Comparison of ENCODE assay signal across 9 mouse cellular contexts in genomic region chr7:25424429-25424828, GRCm38 (mm10). TPM values are rescaled to one million over a fixed set of nuclear protein-coding genes. Genes with fewer than 3 reads are reported as not detected.
A peak's percentile ranks its signal among the peaks of the same experiment; 100 is the strongest.
DNase-seq lines count a peak whose midpoint lies in the region; TF ChIP-seq lines count a peak whose summit lies in the region.
"Had no signal": no experiment of that assay in that cellular context is flagged by ENCODE, and none has a peak within 500 bp of the region (broad histone marks: within the 10 kb centered on the region; RNA-seq: fewer than 3 reads in every experiment).

No protein-coding gene starts in this region.

- TF ChIP-seq CTCF in lung, adult 2 months (IDR thresholded peaks at IDR 0.05; ENCODE audit: insufficient read depth, low read length): peak; percentile 64

- no peaks in the 10 kb centered on the region for H3K36me3 ChIP-seq in embryonic facial prominence, embryonic 10.5 days (replicated peaks)
- H3K36me3 ChIP-seq: heart, embryonic 15.5 days had no signal

- intact Hi-C loops in heart, postnatal 10 days (cut with DNase I): loop anchor here (1.0 to 2.0 kb wide), 2 partner anchors 55 to 116 kb away; no protein-coding TSS in a partner anchor

- TF ChIP-seq POLR2A in lung, adult 2 months (IDR thresholded peaks at IDR 0.05; ENCODE audit: borderline replicate concordance, extremely low read depth, low read depth, low read length): no peak

- H3K4me3 ChIP-seq in embryonic facial prominence, embryonic 10.5 days: no peak overlapping the region
- H3K4me3 ChIP-seq in lung, adult 2 months (replicated peaks; ENCODE audit: extremely low read depth, low read depth, low read length): no peak overlapping the region
- H3K4me3 ChIP-seq: heart, embryonic 15.5 days had no signal

- H3K9me3 ChIP-seq in embryonic facial prominence, embryonic 10.5 days: no peaks in the 10 kb centered on the region
- H3K9me3 ChIP-seq: heart, embryonic 15.5 days had no signal

- no peak overlapping the region for H3K27ac ChIP-seq in embryonic facial prominence, embryonic 10.5 days (replicated peaks)
- H3K27ac ChIP-seq: heart, embryonic 15.5 days had no signal

- WGBS in embryonic facial prominence, embryonic 10.5 days: 34% methylated on average over 4 of the region's 4 CpGs
- 33% methylated on average over 4 of the region's 4 CpGs for WGBS in lung, adult 2 months

- peaks cover 25% of the 10 kb centered on the region for H3K27me3 ChIP-seq in embryonic facial prominence, embryonic 10.5 days (replicated peaks; ENCODE audit: low read depth, poor library complexity, severe bottlenecking)

- peak; percentile 90 for DNase-seq in CD4-positive, CD25-positive, alpha-beta regulatory T cell, adult 2 months (ENCODE audit: low read depth, low spot score)
- DNase-seq in adrenal gland, postnatal 10 days: peak; percentile 90
- peak; percentile 75 for DNase-seq in embryonic facial prominence, embryonic 10.5 days (ENCODE audit: low spot score)
- DNase-seq in heart, postnatal 10 days: peak; percentile 85 to 92
- DNase-seq in layer of hippocampus, adult 11-12 months (ENCODE audit: low spot score): peak; percentile 88
- peak; percentile 82 for DNase-seq in lung, adult 2 months
- DNase-seq in ovary, postnatal 36 days (ENCODE audit: low spot score): peak; percentile 43
- peak; percentile 56 to 85 for DNase-seq in thymus, postnatal 10 days (ENCODE audit: low spot score in 2 of 2)

- peaks cover 6% of the 10 kb centered on the region; the same call in 1 of the 2 replicates for H3K4me1 ChIP-seq in embryonic facial prominence, embryonic 10.5 days
- no peaks in the 10 kb centered on the region for H3K4me1 ChIP-seq in lung, adult 2 months (ENCODE audit: control insufficient read depth, insufficient read depth, low read length)
- H3K4me1 ChIP-seq: heart, embryonic 15.5 days had no signal

RNA-seq across cellular contexts. Expression of gene Cxcl17, which starts 11.7 kb away (rescaled TPM):
- not detected for total RNA-seq in adrenal gland, postnatal 10 days (2021)
- polyA plus RNA-seq in embryonic facial prominence, embryonic 10.5 days (2016; fragmentation: Nextera tagmentation; extraction: Ambion mirVana): 0.69 and 0.75 TPM in 2 replicates
- not detected for total RNA-seq in heart, postnatal 10 days (2021)
- 41.1 and 48.0 TPM in 2 replicates for polyA plus RNA-seq in lung, adult 2 months (2012; rRNA removed)

RNA-seq across cellular contexts. Expression of gene Lipe, which starts 25.9 kb away (rescaled TPM):
- 100 to 1,000 TPM; 391 to 441 TPM for total RNA-seq in adrenal gland, postnatal 10 days (2021)
- 7.8 and 11.6 TPM in 2 replicates for polyA plus RNA-seq in embryonic facial prominence, embryonic 10.5 days (2016; fragmentation: Nextera tagmentation; extraction: Ambion mirVana)
- total RNA-seq in heart, postnatal 10 days (2021): 10 to 100 TPM; 50.2 to 67.2 TPM
- 90.2 and 103 TPM in 2 replicates for polyA plus RNA-seq in lung, adult 2 months (2012; rRNA removed)

RNA-seq across cellular contexts. Expression of gene Ceacam1, which starts 53.0 kb away (rescaled TPM):
- 10 to 100 TPM; 16.0 to 21.7 TPM for total RNA-seq in adrenal gland, postnatal 10 days (2021)
- polyA plus RNA-seq in embryonic facial prominence, embryonic 10.5 days (2016; fragmentation: Nextera tagmentation; extraction: Ambion mirVana): 1.5 TPM in 2 replicates
- total RNA-seq in heart, postnatal 10 days (2021): 10 to 100 TPM; 15.0 to 15.6 TPM
- polyA plus RNA-seq in lung, adult 2 months (2012; rRNA removed): 30.9 and 38.6 TPM in 2 replicates

RNA-seq across cellular contexts. Expression of gene Cnfn, which starts 54.9 kb away (rescaled TPM):
- not detected for total RNA-seq in adrenal gland, postnatal 10 days (2021)
- not detected in 2 replicates for polyA plus RNA-seq in embryonic facial prominence, embryonic 10.5 days (2016; fragmentation: Nextera tagmentation; extraction: Ambion mirVana)
- total RNA-seq in heart, postnatal 10 days (2021): not detected
- polyA plus RNA-seq in lung, adult 2 months (2012; rRNA removed): 0.53 and 1,347 TPM in 2 replicates

Comparison
In these comparisons a context has a peak if more than half of its experiments do, and no peak if none do; other contexts are left out.
1. RNA of gene Lipe, which starts 25.9 kb away (total RNA-seq): 391 to 441 TPM in adrenal gland, postnatal 10 days; 50.2 to 67.2 TPM in heart, postnatal 10 days; every median in the first group is over 4 times any median in the second.
2. Peak in every context shown above with its lines, with median percentiles within 50 percentile points of each other: DNase-seq.